Mouse (Mus musculus): ENCODE data around the gene Agap1. TPM values are rescaled to one million over a fixed set of nuclear protein-coding genes. Genes with fewer than 3 reads are reported as not detected.
A peak's percentile ranks its signal among the peaks of the same experiment; 100 is the strongest.

Agap1 gene
- total RNA-seq, 2 experiments from 2014 or later, result 18.9 to 20.6 TPM

GRCm38 (mm10) chr1:89576174-89576890, 121.7 kb downstream of the Agap1 start:
- no peak for DNase-seq (ENCODE audit: low spot score)

GRCm38 (mm10) chr1:89576985-89577384, 122.4 kb downstream of the Agap1 start:
- peak; percentile 72 for DNase-seq (ENCODE audit: low spot score)

- DNase-seq (ENCODE audit: low spot score), result peak; percentile 82
Observed at GRCm38 (mm10) chr1:89580031-89580998, 125.7 kb downstream of the Agap1 start.

GRCm38 (mm10) chr1:89580999-89581765, 126.6 kb downstream of the Agap1 start:
- DNase-seq (ENCODE audit: low spot score), result peak; percentile 61

GRCm38 (mm10) chr1:89581766-89582125, 127.1 kb downstream of the Agap1 start:
- no peak for DNase-seq (ENCODE audit: low spot score)

- DNase-seq (ENCODE audit: low spot score), result no peak
Observed at GRCm38 (mm10) chr1:89583369-89583768, 128.8 kb downstream of the Agap1 start.

GRCm38 (mm10) chr1:89586991-89587683, 132.5 kb downstream of the Agap1 start:
- DNase-seq (ENCODE audit: low spot score), result no peak

- no peak for DNase-seq (ENCODE audit: low spot score)
Observed at GRCm38 (mm10) chr1:89588154-89588553, 133.5 kb downstream of the Agap1 start.

- DNase-seq (ENCODE audit: low spot score), result no peak
Observed at GRCm38 (mm10) chr1:89590994-89591393, 136.4 kb downstream of the Agap1 start.

- DNase-seq (ENCODE audit: low spot score), result no peak
Observed at GRCm38 (mm10) chr1:89593219-89593618, 138.6 kb downstream of the Agap1 start.

- no peak for DNase-seq (ENCODE audit: low spot score)
Observed at GRCm38 (mm10) chr1:89594999-89595398, 140.4 kb downstream of the Agap1 start.

- DNase-seq (ENCODE audit: low spot score), result peak; percentile 75
Observed at GRCm38 (mm10) chr1:89595421-89595820, 140.8 kb downstream of the Agap1 start.

GRCm38 (mm10) chr1:89596223-89596622, 141.6 kb downstream of the Agap1 start:
- DNase-seq (ENCODE audit: low spot score), result no peak

- no peak for DNase-seq (ENCODE audit: low spot score)
Observed at GRCm38 (mm10) chr1:89598906-89599305, 144.3 kb downstream of the Agap1 start.

- no peak for DNase-seq (ENCODE audit: low spot score)
Observed at GRCm38 (mm10) chr1:89599983-89600741, 145.6 kb downstream of the Agap1 start.

GRCm38 (mm10) chr1:89601349-89601748, 146.7 kb downstream of the Agap1 start:
- DNase-seq (ENCODE audit: low spot score), result no peak

GRCm38 (mm10) chr1:89602879-89603278, 148.3 kb downstream of the Agap1 start:
- no peak for DNase-seq (ENCODE audit: low spot score)

GRCm38 (mm10) chr1:89606612-89607011, 152.0 kb downstream of the Agap1 start:
- DNase-seq (ENCODE audit: low spot score), result peak; percentile 66

GRCm38 (mm10) chr1:89608766-89609165, 154.2 kb downstream of the Agap1 start:
- DNase-seq (ENCODE audit: low spot score), result no peak

GRCm38 (mm10) chr1:89609964-89610363, 155.4 kb downstream of the Agap1 start:
- no peak for DNase-seq (ENCODE audit: low spot score)

Data from gastrocnemius, adult 18-20 months (tissue).